Mouse (Mus musculus): ENCODE measurements around the gene Foxo6. TPM values are rescaled to one million over a fixed set of nuclear protein-coding genes. Genes with fewer than 3 reads are reported as not detected.
A peak's percentile ranks its signal among the peaks of the same experiment; 100 is the strongest.

The Foxo6 gene
- polyA plus RNA-seq, 1 experiment from 2014 or later, result 0.11 TPM

GRCm38 (mm10) chr4:120259356-120260181, 27.6 kb downstream of the Foxo6 start:
- peak; percentile 48; the same call in 1 of the 2 replicates for ATAC-seq (ENCODE audit: insufficient number of reproducible peaks, low FRiP score, low TSS enrichment, low read depth)

DNA sequence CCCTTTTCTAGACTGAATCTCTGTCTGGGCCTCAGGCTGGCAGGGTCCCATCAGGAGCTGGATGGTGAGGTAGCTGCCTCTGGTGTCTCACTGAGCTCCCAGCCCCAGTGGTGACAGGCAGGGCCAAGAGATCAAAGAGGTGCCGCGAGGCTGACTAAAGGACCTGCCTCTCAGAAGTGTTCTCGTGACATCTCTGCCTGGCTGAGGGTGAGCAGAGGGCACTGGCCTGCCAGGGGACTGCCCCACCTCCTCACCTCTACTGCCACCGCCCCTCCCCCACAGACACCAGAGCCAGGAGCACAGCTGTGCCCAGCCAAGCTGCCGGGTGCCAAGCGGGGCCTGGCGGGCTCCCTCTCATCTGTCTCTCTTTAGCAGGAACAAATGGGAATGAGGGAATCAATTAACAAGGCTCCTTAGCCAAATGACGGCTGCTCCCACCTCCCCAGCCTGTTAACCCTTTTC, 38.3 kb downstream of the Foxo6 start:
- Histone ChIP-seq H3K9me3 (ENCODE audit: control insufficient read depth, low read length) (no peaks in the 10 kb centered on the region), H3K27me3 (ENCODE audit: control insufficient read depth, insufficient read depth, low read length) (no peaks in the 10 kb centered on the region), H3K4me2 (ENCODE audit: low read depth, severe bottlenecking) (peak overlapping the region; percentile 20; the same call in 1 of the 2 replicates), H3K4me3 (ENCODE audit: low read depth, low read length) (no peak overlapping the region), H3K27ac (replicated peaks; ENCODE audit: low read depth, low read length) (no peak overlapping the region), H3K9ac (ENCODE audit: low read length) (no peak overlapping the region), H3K36me3 (ENCODE audit: control insufficient read depth, insufficient read depth, low read length) (no peaks in the 10 kb centered on the region), H3K4me1 (ENCODE audit: control insufficient read depth, insufficient read depth, low read length) (peaks cover 27% of the 10 kb centered on the region)
- no peak for ATAC-seq (ENCODE audit: insufficient number of reproducible peaks, low FRiP score, low TSS enrichment, low read depth)
- DNase-seq (ENCODE audit: low spot score), result peak; percentile 55
- 5% methylated on average over 8 of the region's 8 CpGs for WGBS

More at GRCm38 (mm10) chr4:120259356-120260181, 27.6 kb downstream of the Foxo6 start:
- WGBS, result 19% methylated on average over 21 of the region's 21 CpGs
- DNase-seq (ENCODE audit: low spot score), result no peak
- Histone ChIP-seq H3K9me3 (ENCODE audit: control insufficient read depth, low read length) (no peaks in the 10 kb centered on the region), H3K9ac (ENCODE audit: low read length) (no peak overlapping the region), H3K27me3 (ENCODE audit: control insufficient read depth, insufficient read depth, low read length) (0 out of 2 replicates have a peak, but pooled peaks cover 6% of the 10 kb centered on the region), H3K4me1 (ENCODE audit: control insufficient read depth, insufficient read depth, low read length) (peaks cover 37% of the 10 kb centered on the region), H3K27ac (replicated peaks; ENCODE audit: low read depth, low read length) (no peak overlapping the region), H3K36me3 (ENCODE audit: control insufficient read depth, insufficient read depth, low read length) (no peaks in the 10 kb centered on the region), H3K4me2 (ENCODE audit: low read depth, severe bottlenecking) (peak overlapping the region; percentile 7; the same call in 1 of the 2 replicates), H3K4me3 (ENCODE audit: low read depth, low read length) (no peak overlapping the region)

GRCm38 (mm10) chr4:120247412-120247811, 39.7 kb downstream of the Foxo6 start:
- WGBS, result 46% methylated on average over 5 of the region's 5 CpGs
- ATAC-seq (ENCODE audit: insufficient number of reproducible peaks, low FRiP score, low TSS enrichment, low read depth), result no peak
- H3K27me3 ChIP-seq (ENCODE audit: control insufficient read depth, insufficient read depth, low read length), result no peaks in the 10 kb centered on the region
- no peak overlapping the region for H3K27ac ChIP-seq (replicated peaks; ENCODE audit: low read depth, low read length)
- H3K9ac ChIP-seq (ENCODE audit: low read length), result no peak overlapping the region
- H3K4me3 ChIP-seq (ENCODE audit: low read depth, low read length), result no peak overlapping the region
- no peaks in the 10 kb centered on the region for H3K36me3 ChIP-seq (ENCODE audit: control insufficient read depth, insufficient read depth, low read length)
- H3K4me2 ChIP-seq (ENCODE audit: low read depth, severe bottlenecking), result no peak overlapping the region
- DNase-seq (ENCODE audit: low spot score), result no peak
- no peaks in the 10 kb centered on the region for H3K9me3 ChIP-seq (ENCODE audit: control insufficient read depth, low read length)
- peaks cover 18% of the 10 kb centered on the region for H3K4me1 ChIP-seq (ENCODE audit: control insufficient read depth, insufficient read depth, low read length)

GRCm38 (mm10) chr4:120246086-120246485, 41.1 kb downstream of the Foxo6 start:
- H3K4me2 ChIP-seq (ENCODE audit: low read depth, severe bottlenecking), result no peak overlapping the region
- no peaks in the 10 kb centered on the region for H3K9me3 ChIP-seq (ENCODE audit: control insufficient read depth, low read length)
- ATAC-seq (ENCODE audit: insufficient number of reproducible peaks, low FRiP score, low TSS enrichment, low read depth), result no peak
- no peak for DNase-seq (ENCODE audit: low spot score)
- WGBS, result 92% methylated on average over 6 of the region's 6 CpGs
- H3K9ac ChIP-seq (ENCODE audit: low read length), result no peak overlapping the region
- peaks cover 14% of the 10 kb centered on the region for H3K4me1 ChIP-seq (ENCODE audit: control insufficient read depth, insufficient read depth, low read length)
- H3K27ac ChIP-seq (replicated peaks; ENCODE audit: low read depth, low read length), result no peak overlapping the region
- no peaks in the 10 kb centered on the region for H3K36me3 ChIP-seq (ENCODE audit: control insufficient read depth, insufficient read depth, low read length)
- 0 out of 2 replicates have a peak, but pooled peaks cover 4% of the 10 kb centered on the region for H3K27me3 ChIP-seq (ENCODE audit: control insufficient read depth, insufficient read depth, low read length)
- no peak overlapping the region for H3K4me3 ChIP-seq (ENCODE audit: low read depth, low read length)

- Histone ChIP-seq H3K36me3 (ENCODE audit: control insufficient read depth, insufficient read depth, low read length) (no peaks in the 10 kb centered on the region), H3K27ac (replicated peaks; ENCODE audit: low read depth, low read length) (no peak overlapping the region), H3K4me3 (ENCODE audit: low read depth, low read length) (no peak overlapping the region), H3K9me3 (ENCODE audit: control insufficient read depth, low read length) (no peaks in the 10 kb centered on the region), H3K4me1 (ENCODE audit: control insufficient read depth, insufficient read depth, low read length) (0 out of 2 replicates have a peak, but pooled peaks cover 2% of the 10 kb centered on the region), H3K27me3 (ENCODE audit: control insufficient read depth, insufficient read depth, low read length) (peaks cover 13% of the 10 kb centered on the region; the same call in 1 of the 2 replicates), H3K9ac (ENCODE audit: low read length) (no peak overlapping the region), H3K4me2 (ENCODE audit: low read depth, severe bottlenecking) (peak overlapping the region; percentile 10)
- ATAC-seq (ENCODE audit: insufficient number of reproducible peaks, low FRiP score, low TSS enrichment, low read depth), result 0 out of 2 replicates have a peak, but pooled peaks have one; percentile 28
- peak; percentile 61 for DNase-seq (ENCODE audit: low spot score)
- 4% methylated on average over 9 of the region's 10 CpGs for WGBS
These were observed 44.3 kb downstream of the Foxo6 start for GRCm38 (mm10) chr4:120242783-120243262.

DNA sequence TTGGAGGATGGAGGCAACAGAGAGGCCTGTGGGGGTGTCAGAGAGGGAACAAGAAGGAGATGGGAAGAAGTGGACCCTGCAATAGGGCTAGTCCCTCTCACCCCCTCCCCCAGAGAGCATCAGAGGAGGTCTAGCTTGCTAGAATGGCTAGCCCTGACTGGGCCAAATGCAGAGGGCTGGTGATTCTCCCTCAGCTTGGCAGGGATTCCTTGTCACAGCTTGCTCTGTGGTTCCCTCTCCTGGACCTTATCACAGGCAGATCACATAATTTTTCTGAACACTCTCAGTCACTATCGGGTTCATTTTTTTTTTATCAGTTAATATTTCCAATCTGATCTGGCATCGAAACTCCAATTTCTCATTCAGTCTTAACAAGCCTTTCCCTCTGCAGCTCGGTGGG, 46.0 kb downstream of the Foxo6 start:
- Histone ChIP-seq H3K36me3 (ENCODE audit: control insufficient read depth, insufficient read depth, low read length) (no peaks in the 10 kb centered on the region), H3K4me1 (ENCODE audit: control insufficient read depth, insufficient read depth, low read length) (peaks cover 2% of the 10 kb centered on the region; the same call in 1 of the 2 replicates), H3K27me3 (ENCODE audit: control insufficient read depth, insufficient read depth, low read length) (peaks cover 13% of the 10 kb centered on the region; the same call in 1 of the 2 replicates), H3K4me3 (ENCODE audit: low read depth, low read length) (no peak overlapping the region), H3K27ac (replicated peaks; ENCODE audit: low read depth, low read length) (no peak overlapping the region), H3K9ac (ENCODE audit: low read length) (no peak overlapping the region), H3K4me2 (ENCODE audit: low read depth, severe bottlenecking) (no peak overlapping the region), H3K9me3 (ENCODE audit: control insufficient read depth, low read length) (no peaks in the 10 kb centered on the region)
- WGBS, result 75% methylated on average over 3 of the region's 3 CpGs
- DNase-seq (ENCODE audit: low spot score), result no peak
- ATAC-seq (ENCODE audit: insufficient number of reproducible peaks, low FRiP score, low TSS enrichment, low read depth), result no peak

DNA sequence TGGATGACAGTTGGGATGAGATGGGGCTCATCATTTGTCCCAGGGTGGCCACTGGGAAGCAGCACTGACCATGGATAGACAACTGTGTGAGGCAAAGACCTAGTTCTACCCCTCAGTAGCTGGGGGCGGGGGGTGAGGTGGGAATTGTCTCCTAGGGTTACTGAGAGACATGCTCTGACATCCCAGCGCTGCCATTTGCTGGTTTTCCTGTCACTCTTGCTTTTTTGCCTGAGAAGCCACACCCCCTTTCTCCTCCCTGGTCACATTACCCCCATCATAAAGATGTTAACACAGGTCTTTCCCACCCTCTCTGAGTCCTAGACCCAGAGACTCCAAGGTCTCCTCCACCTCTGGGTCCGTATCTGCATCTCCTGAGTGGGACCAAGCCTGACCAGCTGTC, 47.7 kb downstream of the Foxo6 start:
- DNase-seq (ENCODE audit: low spot score) (no peak), ATAC-seq (ENCODE audit: insufficient number of reproducible peaks, low FRiP score, low TSS enrichment, low read depth) (no peak)
- Histone ChIP-seq H3K27me3 (ENCODE audit: control insufficient read depth, insufficient read depth, low read length) (peaks cover 13% of the 10 kb centered on the region; the same call in 1 of the 2 replicates), H3K4me1 (ENCODE audit: control insufficient read depth, insufficient read depth, low read length) (peaks cover 2% of the 10 kb centered on the region; the same call in 1 of the 2 replicates), H3K9me3 (ENCODE audit: control insufficient read depth, low read length) (no peaks in the 10 kb centered on the region), H3K27ac (replicated peaks; ENCODE audit: low read depth, low read length) (no peak overlapping the region), H3K36me3 (ENCODE audit: control insufficient read depth, insufficient read depth, low read length) (no peaks in the 10 kb centered on the region), H3K4me3 (ENCODE audit: low read depth, low read length) (no peak overlapping the region), H3K9ac (ENCODE audit: low read length) (no peak overlapping the region), H3K4me2 (ENCODE audit: low read depth, severe bottlenecking) (no peak overlapping the region)
- WGBS, result 65% methylated on average over 3 of the region's 3 CpGs

DNA sequence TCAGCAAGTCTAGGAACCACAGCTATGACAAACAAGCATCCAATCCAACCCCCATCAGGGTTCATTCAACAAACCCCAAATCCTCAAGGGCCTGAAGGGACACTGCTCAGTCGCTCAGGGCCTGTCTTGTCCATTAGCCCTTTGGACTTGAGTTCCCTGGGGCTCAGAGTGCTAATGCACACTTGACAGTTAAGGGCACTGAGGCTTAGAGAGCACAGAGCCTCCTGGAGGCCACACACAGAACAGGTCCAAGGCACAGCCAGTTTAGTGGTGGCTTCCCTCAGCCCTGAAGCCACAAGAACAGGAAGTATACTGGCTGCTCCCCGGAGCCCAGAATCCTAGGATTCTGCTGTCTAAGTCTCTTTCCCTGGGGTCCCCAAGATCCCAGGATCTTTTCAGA, 53.9 kb downstream of the Foxo6 start:
- no peak for DNase-seq (ENCODE audit: low spot score)
- no peaks in the 10 kb centered on the region for H3K27me3 ChIP-seq (ENCODE audit: control insufficient read depth, insufficient read depth, low read length)
- H3K4me1 ChIP-seq (ENCODE audit: control insufficient read depth, insufficient read depth, low read length), result peaks cover 7% of the 10 kb centered on the region
- 69% methylated on average over 2 of the region's 2 CpGs for WGBS
- H3K4me3 ChIP-seq (ENCODE audit: low read depth, low read length), result no peak overlapping the region
- ATAC-seq (ENCODE audit: insufficient number of reproducible peaks, low FRiP score, low TSS enrichment, low read depth), result no peak
- H3K9ac ChIP-seq (ENCODE audit: low read length), result no peak overlapping the region
- peaks cover 2% of the 10 kb centered on the region; the same call in 1 of the 2 replicates for H3K9me3 ChIP-seq (ENCODE audit: control insufficient read depth, low read length)
- no peak overlapping the region for H3K4me2 ChIP-seq (ENCODE audit: low read depth, severe bottlenecking)
- no peak overlapping the region for H3K27ac ChIP-seq (replicated peaks; ENCODE audit: low read depth, low read length)
- H3K36me3 ChIP-seq (ENCODE audit: control insufficient read depth, insufficient read depth, low read length), result no peaks in the 10 kb centered on the region
